Mouse (Mus musculus) forebrain, embryonic 11.5 days (tissue): ENCODE data around the gene Hoga1. TPM values are rescaled to one million over a fixed set of nuclear protein-coding genes. Genes with fewer than 3 reads are reported as not detected.

Experiments
- ATAC-seq: fragments of 200-750 bp; cut with Nextera tagmentation; replicated peaks from 2 replicates; pipeline ENCODE4 v1.8.0; 2017; ENCODE audit warnings: moderate TSS enrichment; ENCODE audit not compliant: low FRiP score
- DNase-seq: peaks from one replicate; pipeline ENCODE4 v3.0.0-alpha.2; 2017; ENCODE audit warnings: low spot score
- H3K27ac ChIP-seq: fragments of 300-500 bp; sonication (generic); 2 replicates; pipeline ENCODE4 v1.5.1; 2014; ENCODE audit warnings: low read depth, low read length
- H3K27me3 ChIP-seq: fragments of 300-500 bp; sonication (generic); 2 replicates; pipeline ENCODE4 v1.6.1; 2014; ENCODE audit warnings: mild to moderate bottlenecking, low read length, mixed read lengths; ENCODE audit not compliant: control insufficient read depth, insufficient read depth
- H3K36me3 ChIP-seq: fragments of 300-500 bp; sonication (generic); 2 replicates; pipeline ENCODE4 v1.6.1; 2014; ENCODE audit warnings: mild to moderate bottlenecking, low read length, moderate library complexity, mixed read lengths; ENCODE audit not compliant: control insufficient read depth, insufficient read depth
- H3K4me1 ChIP-seq: fragments of 300-500 bp; sonication (generic); replicated peaks from 2 replicates; pipeline ENCODE4 v1.6.1; 2014; ENCODE audit warnings: low read length, mixed read lengths; ENCODE audit not compliant: control insufficient read depth, insufficient read depth
- H3K4me2 ChIP-seq: fragments of 300-500 bp; sonication (generic); 2 replicates; pipeline ENCODE4 v1.6.1; 2014; ENCODE audit warnings: low read depth, mild to moderate bottlenecking, low read length, moderate library complexity, mixed read lengths; ENCODE audit not compliant: severe bottlenecking
- H3K4me3 ChIP-seq: fragments of 300-500 bp; sonication (generic); 2 replicates; pipeline ENCODE4 v1.5.1; 2014; ENCODE audit warnings: low read depth, low read length
- H3K9ac ChIP-seq: fragments of 300-500 bp; sonication (generic); 2 replicates; pipeline ENCODE4 v1.6.1; 2014; ENCODE audit warnings: low read length
- H3K9me3 ChIP-seq: fragments of 300-500 bp; sonication (generic); 2 replicates; pipeline ENCODE4 v1.6.1; 2016; ENCODE audit warnings: low read length, mixed read lengths; ENCODE audit not compliant: control insufficient read depth
- WGBS: fragments of 180-500 bp; shearing (Covaris S2); extraction: QIAGEN DNeasy Blood & Tissue Kit; methylation state at CpG from one replicate; pipeline ENCODE4 v1.1.7; 2014; 5-methylcytosine and 5-hydroxymethylcytosine counted together
- polyA plus RNA-seq: library from polyadenylated mRNA; unstranded; fragments of >200 nt; fragmentation: Nextera tagmentation; extraction: Ambion mirVana; gene quantifications from 2 replicates; pipeline ENCODE4 v1.2.1, GENCODE M21; 2014

Gene Hoga1
- 1.1 and 1.9 TPM in 2 replicates for polyA plus RNA-seq

DNA sequence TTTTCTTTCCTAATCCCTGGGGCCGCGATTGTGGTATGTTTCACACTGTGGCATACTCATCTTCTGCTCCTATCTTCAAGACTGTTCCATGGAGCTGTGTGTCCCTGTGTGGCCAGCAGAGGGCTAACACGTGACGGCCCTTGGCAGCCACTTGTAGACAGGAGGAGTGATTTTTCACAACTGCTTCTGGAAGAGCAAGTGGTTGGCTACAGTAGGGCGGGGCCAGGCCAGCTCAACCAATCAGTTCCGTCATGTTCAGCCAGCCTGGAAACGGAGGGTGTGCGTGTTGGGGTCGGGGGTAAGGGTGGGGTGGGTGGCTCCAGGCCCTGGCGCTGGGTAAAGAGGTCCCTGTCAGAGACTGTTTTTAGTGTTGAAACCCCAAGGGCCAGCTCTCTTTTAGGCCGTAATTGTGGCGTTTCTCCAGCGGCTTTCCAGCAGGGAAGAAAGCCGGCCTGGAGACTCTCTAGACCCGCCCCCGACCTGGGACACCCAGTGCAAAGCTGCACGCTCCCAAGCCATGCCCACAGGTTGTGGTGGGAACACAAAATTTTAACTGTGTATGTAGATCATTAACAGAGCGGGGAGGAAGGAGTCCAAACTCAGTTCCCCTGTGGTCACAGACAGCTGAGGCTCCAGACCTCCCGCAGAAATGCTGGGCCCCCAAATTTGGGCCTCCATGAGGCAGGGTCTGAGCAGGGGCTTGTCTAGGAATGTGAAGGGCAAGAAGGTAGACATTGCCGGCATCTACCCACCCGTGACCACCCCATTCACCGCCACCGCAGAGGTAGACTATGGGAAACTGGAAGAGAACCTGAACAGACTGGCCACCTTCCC lies at the start of gene Hoga1:
TSS of gene Hoga1 (plus strand) at position 342 of the 834 bp plus-strand sequence.
- DNase-seq = peak; percentile 86
- no peaks in the 10 kb centered on the region for H3K4me1 ChIP-seq
- H3K9me3 ChIP-seq = no peaks in the 10 kb centered on the region
- no peaks in the 10 kb centered on the region for H3K36me3 ChIP-seq
- ATAC-seq = peak; percentile 89
- peak within 1 kb of the TSS; percentile 29 for H3K4me3 ChIP-seq
- WGBS = 28% methylated on average over 23 of the region's 23 CpGs
- no peaks in the 10 kb centered on the region for H3K27me3 ChIP-seq
- peak within 1 kb of the TSS; percentile 24; the same call in 1 of the 2 replicates for H3K9ac ChIP-seq
- H3K4me2 ChIP-seq = peak within 1 kb of the TSS; percentile 44
- no peak within 1 kb of the TSS for H3K27ac ChIP-seq

DNA sequence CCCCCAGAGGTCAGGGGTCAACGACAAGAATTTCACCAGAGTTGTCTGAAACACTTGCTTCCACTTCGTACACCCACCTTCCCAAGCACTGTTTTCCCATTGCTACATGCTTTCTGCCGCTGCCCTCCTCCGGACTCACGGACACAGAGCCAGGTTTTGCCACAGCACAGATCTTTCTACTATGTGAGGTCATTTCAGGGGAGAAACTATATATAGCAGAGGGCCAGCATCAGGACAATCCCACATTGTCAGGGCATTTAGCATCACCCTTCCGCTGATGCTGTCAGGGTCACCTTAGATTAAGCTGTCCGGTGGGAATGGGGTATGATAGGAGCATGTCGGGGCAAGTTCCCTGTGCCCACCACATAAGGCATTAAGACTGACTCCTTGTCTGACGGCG lies 48.3 kb upstream of the Hoga1 start:
- no peaks in the 10 kb centered on the region for H3K27me3 ChIP-seq
- H3K4me2 ChIP-seq = no peak overlapping the region
- H3K9ac ChIP-seq = no peak overlapping the region
- no peak overlapping the region for H3K27ac ChIP-seq
- ATAC-seq = no peak
- H3K9me3 ChIP-seq = no peaks in the 10 kb centered on the region
- H3K36me3 ChIP-seq = no peaks in the 10 kb centered on the region
- H3K4me3 ChIP-seq = no peak overlapping the region
- DNase-seq = no peak
- 92% methylated on average over 10 of the region's 10 CpGs for WGBS
- H3K4me1 ChIP-seq = no peaks in the 10 kb centered on the region

GRCm38 (mm10) chr19:41998770-41999548 lies 46.5 kb upstream of the Hoga1 start:
- ATAC-seq (no peak), DNase-seq (no peak)
- Histone ChIP-seq H3K9me3 (no peaks in the 10 kb centered on the region), H3K36me3 (no peaks in the 10 kb centered on the region), H3K27me3 (no peaks in the 10 kb centered on the region), H3K4me1 (no peaks in the 10 kb centered on the region), H3K9ac (no peak overlapping the region), H3K4me3 (no peak overlapping the region), H3K27ac (no peak overlapping the region), H3K4me2 (no peak overlapping the region)
- WGBS = 93% methylated on average over 9 of the region's 9 CpGs

GRCm38 (mm10) chr19:41999688-42000283 lies 45.6 kb upstream of the Hoga1 start:
- ATAC-seq (no peak), DNase-seq (no peak)
- WGBS = 90% methylated on average over 4 of the region's 4 CpGs
- Histone ChIP-seq H3K4me1 (no peaks in the 10 kb centered on the region), H3K9me3 (no peaks in the 10 kb centered on the region), H3K4me3 (no peak overlapping the region), H3K36me3 (no peaks in the 10 kb centered on the region), H3K27ac (no peak overlapping the region), H3K27me3 (no peaks in the 10 kb centered on the region), H3K4me2 (no peak overlapping the region), H3K9ac (no peak overlapping the region)

GRCm38 (mm10) chr19:42000446-42000958 lies 44.9 kb upstream of the Hoga1 start:
- no peaks in the 10 kb centered on the region for H3K36me3 ChIP-seq
- no peak overlapping the region for H3K9ac ChIP-seq
- no peaks in the 10 kb centered on the region for H3K9me3 ChIP-seq
- ATAC-seq (no peak), DNase-seq (no peak)
- WGBS = 70% methylated on average over 4 of the region's 4 CpGs
- H3K4me2 ChIP-seq = no peak overlapping the region
- H3K4me1 ChIP-seq = no peaks in the 10 kb centered on the region
- H3K4me3 ChIP-seq = no peak overlapping the region
- no peak overlapping the region for H3K27ac ChIP-seq
- H3K27me3 ChIP-seq = no peaks in the 10 kb centered on the region

DNA sequence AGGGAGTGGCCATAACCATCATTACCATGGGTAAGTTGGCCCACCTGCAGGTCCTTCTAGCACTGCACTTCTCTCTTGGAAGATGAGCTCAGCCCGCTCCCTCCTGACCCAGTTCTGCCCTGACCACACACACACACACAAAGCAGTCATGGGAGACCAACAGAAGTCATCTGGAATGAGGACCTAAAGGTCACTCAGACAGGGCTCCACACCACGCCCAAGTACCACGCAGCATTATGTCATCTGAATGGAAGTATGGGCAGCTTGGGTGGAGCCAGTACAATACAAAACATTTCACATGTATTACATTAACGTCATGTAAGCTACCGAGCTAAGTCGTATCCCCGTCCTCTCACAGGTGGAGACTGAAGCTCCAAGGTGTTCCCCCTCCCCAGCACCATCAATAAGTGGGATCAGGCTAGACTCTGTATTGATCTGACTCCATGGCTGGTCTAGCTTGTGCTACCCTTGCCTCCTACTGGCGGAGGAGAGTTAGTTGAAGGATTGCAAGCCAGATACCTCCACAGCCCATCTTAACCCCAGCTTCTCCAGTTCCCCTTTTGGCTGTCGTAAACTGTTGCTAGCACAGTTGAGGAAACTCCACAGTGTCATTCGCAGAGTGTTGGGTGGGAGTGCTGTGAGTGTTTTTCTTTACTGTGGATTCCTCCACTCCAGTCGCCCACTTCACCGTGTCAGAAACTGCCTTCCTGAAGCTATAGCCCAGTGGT lies 44.0 kb upstream of the Hoga1 start:
- Histone ChIP-seq H3K27ac (no peak overlapping the region), H3K27me3 (no peaks in the 10 kb centered on the region), H3K36me3 (no peaks in the 10 kb centered on the region), H3K9ac (no peak overlapping the region), H3K4me2 (no peak overlapping the region), H3K9me3 (no peaks in the 10 kb centered on the region), H3K4me3 (no peak overlapping the region), H3K4me1 (no peaks in the 10 kb centered on the region)
- ATAC-seq (no peak), DNase-seq (no peak)
- WGBS = 93% methylated on average over 12 of the region's 12 CpGs

DNA sequence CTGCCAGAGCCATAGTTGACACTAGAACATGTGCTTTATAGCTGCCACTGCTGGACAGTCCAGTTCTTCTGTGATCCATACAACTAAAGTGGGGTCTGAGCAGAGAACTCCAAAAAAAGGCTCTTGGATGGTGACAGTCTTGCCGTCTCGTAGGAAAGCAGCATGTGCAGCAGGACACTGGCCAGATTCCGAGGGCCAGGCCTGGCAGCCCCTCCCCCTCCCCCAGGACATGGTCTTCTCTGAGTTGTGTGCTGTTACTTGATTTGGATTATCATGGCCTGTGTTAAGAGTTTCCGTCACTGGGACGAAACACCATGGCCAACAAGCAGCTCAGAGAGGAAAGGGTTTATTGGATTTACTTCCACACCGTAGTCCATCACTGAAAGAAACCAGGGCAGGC lies 41.2 kb upstream of the Hoga1 start:
- Histone ChIP-seq H3K4me2 (no peak overlapping the region), H3K4me3 (no peak overlapping the region), H3K9me3 (no peaks in the 10 kb centered on the region), H3K4me1 (no peaks in the 10 kb centered on the region), H3K27me3 (no peaks in the 10 kb centered on the region), H3K27ac (no peak overlapping the region), H3K36me3 (no peaks in the 10 kb centered on the region), H3K9ac (no peak overlapping the region)
- 75% methylated on average over 6 of the region's 6 CpGs for WGBS
- DNase-seq (no peak), ATAC-seq (no peak)

DNA sequence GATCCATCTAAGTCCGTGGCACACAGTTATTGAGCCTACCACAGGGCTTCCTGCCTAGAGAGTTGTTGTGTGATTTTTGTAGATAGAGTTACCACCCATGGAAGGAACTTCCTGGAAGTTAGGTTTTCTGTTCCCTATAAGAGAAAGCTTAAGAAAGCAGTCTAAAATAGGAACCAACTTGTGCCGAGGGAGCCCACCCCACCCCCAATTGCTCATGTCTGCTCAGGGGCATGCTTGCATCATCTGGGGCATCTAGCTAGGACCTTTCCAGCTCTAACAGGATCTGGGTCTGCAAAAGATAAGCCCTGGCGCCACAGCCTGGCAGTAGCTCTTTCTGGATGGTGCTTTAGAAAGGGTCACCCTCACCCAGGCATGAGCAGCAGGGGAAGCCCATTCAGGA lies 39.8 kb upstream of the Hoga1 start:
- H3K9ac ChIP-seq = no peak overlapping the region
- 75% methylated on average over 3 of the region's 3 CpGs for WGBS

More for the DNA sequence above, 39.8 kb upstream of the Hoga1 start:
- DNase-seq (no peak), ATAC-seq (no peak)
- no peaks in the 10 kb centered on the region for H3K27me3 ChIP-seq
- no peak overlapping the region for H3K27ac ChIP-seq
- H3K4me3 ChIP-seq = no peak overlapping the region
- H3K4me2 ChIP-seq = no peak overlapping the region
- H3K36me3 ChIP-seq = no peaks in the 10 kb centered on the region
- no peaks in the 10 kb centered on the region for H3K4me1 ChIP-seq
- H3K9me3 ChIP-seq = no peaks in the 10 kb centered on the region
